In the genomic region with DNA sequence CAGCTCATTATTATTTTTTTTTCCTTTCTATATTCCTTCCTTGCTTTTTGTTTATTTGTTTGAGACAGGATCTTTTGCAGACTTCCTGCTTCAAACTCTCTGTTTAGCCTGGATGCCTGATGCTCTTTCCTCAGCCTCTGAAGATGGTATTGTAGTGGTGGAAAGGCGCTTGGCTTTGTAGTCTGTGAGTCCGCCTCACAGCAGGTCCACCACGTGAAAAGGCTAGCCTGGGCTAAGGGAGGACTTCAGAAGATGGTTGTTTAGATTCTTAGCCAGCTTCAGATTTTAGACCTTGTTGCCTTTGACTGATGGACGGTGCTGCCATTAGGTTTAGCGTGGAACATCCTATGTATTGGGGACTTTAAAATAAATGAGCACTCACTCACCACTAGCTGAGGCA, we compare ENCODE assay signal across 10 mouse cellular contexts. TPM values are rescaled to one million over a fixed set of nuclear protein-coding genes. Genes with fewer than 3 reads are reported as not detected.
DNase-seq lines count a peak whose midpoint lies in the region; ATAC-seq and TF ChIP-seq lines count a peak whose summit lies in the region.
"Had no signal": no experiment of that assay in that cellular context is flagged by ENCODE, and none has a peak within 500 bp of the region (broad histone marks: within the 10 kb centered on the region; RNA-seq: fewer than 3 reads in every experiment).

No protein-coding gene starts in this region.

- H3K4me2 ChIP-seq in midbrain, embryonic 12.5 days (replicated peaks): peak overlapping the region; percentile 80
- no peak overlapping the region for H3K4me2 ChIP-seq in midbrain, postnatal 0 days (ENCODE audit: low read depth, low read length, poor library complexity, severe bottlenecking)
- H3K4me2 ChIP-seq in intestine, embryonic 16.5 days (ENCODE audit: low read depth, low read length): peak overlapping the region; percentile 61
- peak overlapping the region; percentile 74 for H3K4me2 ChIP-seq in stomach, embryonic 15.5 days

- no peaks in the 10 kb centered on the region for H3K36me3 ChIP-seq in midbrain, embryonic 12.5 days
- no peaks in the 10 kb centered on the region for H3K36me3 ChIP-seq in midbrain, postnatal 0 days (ENCODE audit: insufficient read depth, low read length)
- no peaks in the 10 kb centered on the region for H3K36me3 ChIP-seq in intestine, embryonic 16.5 days (ENCODE audit: control insufficient read depth, insufficient read depth, low read length)
- H3K36me3 ChIP-seq in stomach, embryonic 15.5 days: no peaks in the 10 kb centered on the region

- H3K27ac ChIP-seq in midbrain, embryonic 12.5 days (replicated peaks): no peak overlapping the region
- H3K27ac ChIP-seq in midbrain, postnatal 0 days (ENCODE audit: low read depth, low read length): no peak overlapping the region
- H3K27ac ChIP-seq in intestine, embryonic 16.5 days (ENCODE audit: low read length): no peak overlapping the region
- H3K27ac ChIP-seq in stomach, embryonic 15.5 days: no peak overlapping the region

- no peak for TF ChIP-seq CTCF in midbrain, postnatal 0 days (IDR thresholded peaks at IDR 0.05)

- peak; percentile 59 for DNase-seq in heart, adult 11 months
- no peak for DNase-seq in heart, adult 9 months (ENCODE audit: low spot score in 2 of 2)
- DNase-seq in midbrain, postnatal 0 days (ENCODE audit: low spot score): no peak
- no peak for DNase-seq in adrenal gland, adult 8-10 months
- no peak for DNase-seq in thymus, postnatal 0 days (ENCODE audit: low spot score)
- DNase-seq: kidney, adult 9 months had no signal

- WGBS in midbrain, embryonic 12.5 days: 88% methylated on average over 5 of the region's 5 CpGs
- 84% methylated on average over 5 of the region's 5 CpGs for WGBS in midbrain, postnatal 0 days
- WGBS in intestine, embryonic 16.5 days: 74% methylated on average over 5 of the region's 5 CpGs
- WGBS in stomach, embryonic 15.5 days: 72% methylated on average over 5 of the region's 5 CpGs

- no peaks in the 10 kb centered on the region for H3K9me3 ChIP-seq in midbrain, embryonic 12.5 days
- H3K9me3 ChIP-seq in midbrain, postnatal 0 days (ENCODE audit: low read length): no peaks in the 10 kb centered on the region
- no peaks in the 10 kb centered on the region for H3K9me3 ChIP-seq in intestine, embryonic 16.5 days (ENCODE audit: control insufficient read depth, low read length)
- no peaks in the 10 kb centered on the region for H3K9me3 ChIP-seq in stomach, embryonic 15.5 days

- peaks cover 13% of the 10 kb centered on the region; the same call in 1 of the 2 replicates for H3K4me1 ChIP-seq in midbrain, embryonic 12.5 days
- H3K4me1 ChIP-seq in midbrain, postnatal 0 days (ENCODE audit: insufficient read depth, low read length): no peaks in the 10 kb centered on the region
- H3K4me1 ChIP-seq in intestine, embryonic 16.5 days (ENCODE audit: control insufficient read depth, insufficient read depth, low read length): peaks cover 9% of the 10 kb centered on the region; the same call in 1 of the 2 replicates
- peaks cover 8% of the 10 kb centered on the region for H3K4me1 ChIP-seq in stomach, embryonic 15.5 days

- no peak overlapping the region for H3K4me3 ChIP-seq in midbrain, embryonic 12.5 days
- no peak overlapping the region; the same call in 1 of the 2 replicates for H3K4me3 ChIP-seq in midbrain, postnatal 0 days (ENCODE audit: low read depth, low read length)
- peak overlapping the region; percentile 82 for H3K4me3 ChIP-seq in intestine, embryonic 16.5 days (ENCODE audit: low read length)
- H3K4me3 ChIP-seq in stomach, embryonic 15.5 days (replicated peaks): peak overlapping the region; percentile 86

- H3K27me3 ChIP-seq in midbrain, embryonic 12.5 days: peaks cover 7% of the 10 kb centered on the region
- no peaks in the 10 kb centered on the region for H3K27me3 ChIP-seq in midbrain, postnatal 0 days (ENCODE audit: insufficient read depth, low read length)
- H3K27me3 ChIP-seq in intestine, embryonic 16.5 days (replicated peaks; ENCODE audit: control insufficient read depth, insufficient read depth, low read length): no peaks in the 10 kb centered on the region
- no peaks in the 10 kb centered on the region for H3K27me3 ChIP-seq in stomach, embryonic 15.5 days (replicated peaks)

- no peak overlapping the region for H3K9ac ChIP-seq in midbrain, embryonic 12.5 days (replicated peaks)
- H3K9ac ChIP-seq in midbrain, postnatal 0 days (replicated peaks; ENCODE audit: low read length, poor library complexity, severe bottlenecking): no peak overlapping the region
- peak overlapping the region; percentile 94; the same call in 1 of the 2 replicates for H3K9ac ChIP-seq in intestine, embryonic 16.5 days (ENCODE audit: low read depth, low read length)
- H3K9ac ChIP-seq in stomach, embryonic 15.5 days: no peak overlapping the region

- ATAC-seq in midbrain, embryonic 12.5 days (ENCODE audit: low FRiP score, low read depth): no peak
- ATAC-seq in midbrain, postnatal 0 days (ENCODE audit: low FRiP score): no peak
- no peak for ATAC-seq in intestine, embryonic 16.5 days
- no peak for ATAC-seq in stomach, embryonic 15.5 days (ENCODE audit: insufficient read depth, low FRiP score, low read depth)

RNA-seq across cellular contexts. Expression of a gene that starts 2.0 kb away (rescaled TPM):
- 19.3 and 21.0 TPM in 2 replicates for polyA plus RNA-seq in midbrain, embryonic 12.5 days (2016; fragmentation: Nextera tagmentation; extraction: Ambion mirVana)
- total RNA-seq in midbrain, postnatal 0 days (2014; rRNA removed): 11.8 and 12.6 TPM in 2 replicates
- polyA plus RNA-seq in midbrain, postnatal 0 days (2015; fragmentation: Nextera tagmentation; extraction: Ambion mirVana): 19.3 and 20.5 TPM in 2 replicates
- polyA plus RNA-seq in intestine, embryonic 16.5 days (2015; fragmentation: Nextera tagmentation; extraction: Ambion mirVana): 45.0 and 45.9 TPM in 2 replicates
- polyA plus RNA-seq in stomach, embryonic 15.5 days (2015; fragmentation: Nextera tagmentation; extraction: Ambion mirVana): 34.4 and 43.8 TPM in 2 replicates
- total RNA-seq in adrenal gland, adult 8-10 months (2022): 1 to 10 TPM; 2.5 to 3.8 (median 3.6) TPM
- 3.5 and 3.7 TPM in 2 replicates for polyA plus RNA-seq in thymus, postnatal 0 days (2015; fragmentation: Nextera tagmentation; extraction: Ambion mirVana)

RNA-seq across cellular contexts. Expression of a gene that starts 40.4 kb away (rescaled TPM):
- polyA plus RNA-seq in midbrain, embryonic 12.5 days (2016; fragmentation: Nextera tagmentation; extraction: Ambion mirVana): not detected in 2 replicates
- not detected in 2 replicates for total RNA-seq in midbrain, postnatal 0 days (2014; rRNA removed)
- not detected in 2 replicates for polyA plus RNA-seq in midbrain, postnatal 0 days (2015; fragmentation: Nextera tagmentation; extraction: Ambion mirVana)
- polyA plus RNA-seq in intestine, embryonic 16.5 days (2015; fragmentation: Nextera tagmentation; extraction: Ambion mirVana): 4.6 and 7.6 TPM in 2 replicates
- 0.62 and 1.1 TPM in 2 replicates for polyA plus RNA-seq in stomach, embryonic 15.5 days (2015; fragmentation: Nextera tagmentation; extraction: Ambion mirVana)
- under 1 TPM in 1 of 4 experiments, not detected in 3; 0.07 TPM for total RNA-seq in adrenal gland, adult 8-10 months (2022)
- not detected in 2 replicates for polyA plus RNA-seq in thymus, postnatal 0 days (2015; fragmentation: Nextera tagmentation; extraction: Ambion mirVana)
- total RNA-seq: liver, adult 2 months had no signal
- polyA plus RNA-seq: liver, adult 2 months had no signal

Comparison
In these comparisons a context has a peak if more than half of its experiments do, and no peak if none do; other contexts are left out.
1. H3K4me3 ChIP-seq: peak in intestine, embryonic 16.5 days (single experiment) and stomach, embryonic 15.5 days (single experiment); none in midbrain, embryonic 12.5 days (single experiment) and midbrain, postnatal 0 days (single experiment).